Mouse (Mus musculus) heart, postnatal 0 days (tissue): Measurements from ENCODE around the gene Zc3hav1. TPM values are rescaled to one million over a fixed set of nuclear protein-coding genes. Genes with fewer than 3 reads are reported as not detected.

Experiments
- ATAC-seq: fragments of 200-750 bp; cut with Nextera tagmentation; 2 replicates; pipeline ENCODE4 v1.8.0; 2017; ENCODE audit warnings: low read depth, moderate number of reproducible peaks, moderate library complexity; ENCODE audit not compliant: insufficient read depth
- DNase-seq: peaks from one replicate; pipeline ENCODE4 v3.0.0-alpha.2; 2016; ENCODE audit warnings: low spot score
- H3K27ac ChIP-seq: fragments of 300-500 bp; sonication (generic); 2 replicates; pipeline ENCODE4 v1.5.1; 2014; ENCODE audit warnings: low read depth, mild to moderate bottlenecking
- H3K27me3 ChIP-seq: fragments of 300-500 bp; sonication (generic); 2 replicates; pipeline ENCODE4 v1.6.1; 2014; ENCODE audit warnings: low read length, mixed read lengths; ENCODE audit not compliant: control insufficient read depth, insufficient read depth
- H3K36me3 ChIP-seq: fragments of 300-500 bp; sonication (generic); replicated peaks from 2 replicates; pipeline ENCODE4 v1.6.1; 2014; ENCODE audit warnings: low read length, mixed read lengths; ENCODE audit not compliant: control insufficient read depth, insufficient read depth
- H3K4me1 ChIP-seq: fragments of 300-500 bp; sonication (generic); 2 replicates; pipeline ENCODE4 v1.6.1; 2014; ENCODE audit warnings: antibody characterized with exemption; ENCODE audit not compliant: control insufficient read depth, insufficient read depth
- H3K4me2 ChIP-seq: fragments of 300-500 bp; sonication (generic); 2 replicates; pipeline ENCODE4 v1.6.1; 2014; ENCODE audit warnings: low read depth, mild to moderate bottlenecking, low read length, moderate library complexity
- H3K4me3 ChIP-seq: fragments of 300-500 bp; sonication (generic); 2 replicates; pipeline ENCODE4 v1.5.1; 2014; ENCODE audit warnings: low read depth, low read length
- H3K9ac ChIP-seq: fragments of 300-500 bp; sonication (generic); replicated peaks from 2 replicates; pipeline ENCODE4 v1.6.1; 2014; ENCODE audit warnings: low read depth, low read length, mixed read lengths
- H3K9me3 ChIP-seq: fragments of 300-500 bp; sonication (generic); replicated peaks from 2 replicates; pipeline ENCODE4 v1.6.1; 2016; ENCODE audit warnings: low read length; ENCODE audit not compliant: control insufficient read depth
- CTCF ChIP-seq: IDR thresholded peaks from 2 replicates; pipeline ENCODE4 v1.5.1; 2016; ENCODE audit warnings: antibody characterized with exemption, control low read depth, low read depth
- EP300 ChIP-seq: IDR thresholded peaks from 2 replicates; pipeline ENCODE4 v1.6.1; 2016; ENCODE audit warnings: antibody characterized with exemption, low read depth
- WGBS: fragments of 180-500 bp; shearing (Covaris S2); extraction: QIAGEN DNeasy Blood & Tissue Kit; methylation state at CpG from one replicate; pipeline ENCODE4 v1.1.7; 2014; 5-methylcytosine and 5-hydroxymethylcytosine counted together
- polyA plus RNA-seq: library from polyadenylated mRNA; unstranded; fragments of >200 nt; fragmentation: Nextera tagmentation; extraction: Ambion mirVana; gene quantifications from 2 replicates; pipeline ENCODE4 v1.2.1, GENCODE M21; 2015
- total RNA-seq: library from RNA; depleted of rRNA; stranded (reverse); fragments of >200 nt; gene quantifications from 2 replicates; pipeline ENCODE4 v1.2.3, GENCODE M21; 2014; ENCODE audit warnings: low replicate concordance

Gene Zc3hav1
- total and polyA plus RNA-seq, 2 experiments from 2014 or later, result 9.1 to 19.2 TPM

GRCm38 (mm10) chr6:38326596-38326995, 27.8 kb downstream of the Zc3hav1 start:
- H3K27ac ChIP-seq, result no peak overlapping the region
- H3K4me2 ChIP-seq, result no peak overlapping the region
- TF ChIP-seq CTCF (peak; percentile 86), EP300 (no peak)
- peaks cover 51% of the 10 kb centered on the region for H3K36me3 ChIP-seq
- no peak; the same call in 1 of the 2 replicates for ATAC-seq
- no peak overlapping the region for H3K9ac ChIP-seq
- DNase-seq, result peak; percentile 51
- H3K4me1 ChIP-seq, result no peaks in the 10 kb centered on the region
- H3K9me3 ChIP-seq, result no peaks in the 10 kb centered on the region
- 33% methylated on average over 4 of the region's 4 CpGs for WGBS
- no peaks in the 10 kb centered on the region for H3K27me3 ChIP-seq
- no peak overlapping the region for H3K4me3 ChIP-seq

GRCm38 (mm10) chr6:38320621-38321020, 33.8 kb downstream of the Zc3hav1 start:
- H3K9ac ChIP-seq, result no peak overlapping the region
- ATAC-seq (no peak), DNase-seq (no peak)
- no peak overlapping the region for H3K4me3 ChIP-seq
- whole genome bisulfite sequencing, result 88% methylated on average over 9 of the region's 9 CpGs
- H3K4me1 ChIP-seq, result no peaks in the 10 kb centered on the region
- no peaks in the 10 kb centered on the region for H3K9me3 ChIP-seq
- peaks cover 75% of the 10 kb centered on the region for H3K36me3 ChIP-seq
- H3K27me3 ChIP-seq, result no peaks in the 10 kb centered on the region
- TF ChIP-seq CTCF (no peak), EP300 (no peak)
- no peak overlapping the region for H3K27ac ChIP-seq
- H3K4me2 ChIP-seq, result no peak overlapping the region

GRCm38 (mm10) chr6:38316050-38316449, 38.4 kb downstream of the Zc3hav1 start:
- H3K9me3 ChIP-seq, result no peaks in the 10 kb centered on the region
- H3K27me3 ChIP-seq, result no peaks in the 10 kb centered on the region
- H3K4me2 ChIP-seq, result no peak overlapping the region
- WGBS, result 87% methylated on average over 4 of the region's 4 CpGs
- H3K9ac ChIP-seq, result no peak overlapping the region
- TF ChIP-seq EP300, result no peak
- no peak for TF ChIP-seq CTCF
- no peak overlapping the region for H3K4me3 ChIP-seq
- DNase-seq (no peak), ATAC-seq (no peak)
- no peaks in the 10 kb centered on the region for H3K4me1 ChIP-seq
- H3K36me3 ChIP-seq, result peaks cover 63% of the 10 kb centered on the region
- H3K27ac ChIP-seq, result no peak overlapping the region

- no peak overlapping the region for H3K4me3 ChIP-seq
- no peaks in the 10 kb centered on the region for H3K9me3 ChIP-seq
- peaks cover 65% of the 10 kb centered on the region for H3K36me3 ChIP-seq
- H3K4me2 ChIP-seq, result no peak overlapping the region
- no peak overlapping the region for H3K27ac ChIP-seq
- ATAC-seq (no peak), DNase-seq (no peak)
- H3K4me1 ChIP-seq, result no peaks in the 10 kb centered on the region
- TF ChIP-seq CTCF (no peak), EP300 (no peak)
- H3K27me3 ChIP-seq, result no peaks in the 10 kb centered on the region
- no peak overlapping the region for H3K9ac ChIP-seq
Measured at GRCm38 (mm10) chr6:38309741-38310140, 44.7 kb downstream of the Zc3hav1 start.

GRCm38 (mm10) chr6:38304981-38305380, 49.4 kb downstream of the Zc3hav1 start:
- no peak overlapping the region for H3K27ac ChIP-seq
- 82% methylated on average over 3 of the region's 3 CpGs for WGBS
- no peaks in the 10 kb centered on the region for H3K4me1 ChIP-seq
- H3K9me3 ChIP-seq, result 0 out of 2 replicates have a peak, but pooled peaks cover 8% of the 10 kb centered on the region
- no peak overlapping the region for H3K4me2 ChIP-seq
- no peak for DNase-seq
- no peak for ATAC-seq
- TF ChIP-seq EP300 (no peak), CTCF (no peak)
- H3K4me3 ChIP-seq, result no peak overlapping the region
- H3K9ac ChIP-seq, result no peak overlapping the region
- H3K36me3 ChIP-seq, result peaks cover 52% of the 10 kb centered on the region
- H3K27me3 ChIP-seq, result no peaks in the 10 kb centered on the region

GRCm38 (mm10) chr6:38298761-38299401, 55.5 kb downstream of the Zc3hav1 start, which contains the start of gene Zc3hav1l:
Gene Zc3hav1l (minus strand): TSS chr6:38299259.
- H3K4me1 ChIP-seq, result 0 out of 2 replicates have a peak, but pooled peaks cover 4% of the 10 kb centered on the region
- H3K27ac ChIP-seq, result peak within 1 kb of the TSS; percentile 93
- peaks cover 26% of the 10 kb centered on the region for H3K36me3 ChIP-seq
- WGBS, result under 1% methylated on average over 53 of the region's 70 CpGs
- H3K4me2 ChIP-seq, result peak within 1 kb of the TSS; percentile 78
- DNase-seq, result peak; percentile 79
- no peaks in the 10 kb centered on the region for H3K27me3 ChIP-seq
- H3K9me3 ChIP-seq, result 0 out of 2 replicates have a peak, but pooled peaks cover 8% of the 10 kb centered on the region
- peak; percentile 97 for ATAC-seq
- H3K4me3 ChIP-seq, result peak within 1 kb of the TSS; percentile 98
- H3K9ac ChIP-seq, result peak within 1 kb of the TSS; percentile 89
- TF ChIP-seq EP300 (no peak), CTCF (no peak)
